Mouse (Mus musculus) cerebellum, adult 11 months (tissue): ENCODE data around the gene Cirbp.
"Not testable (repeated sequence)": the region's sequence is repeated elsewhere in the genome, so short reads cannot be mapped to it uniquely, and the experiment has no call there.

Experiments
- DNase-seq: peaks from one replicate; pipeline ENCODE4 v3.0.0; 2022

Cirbp gene

DNA sequence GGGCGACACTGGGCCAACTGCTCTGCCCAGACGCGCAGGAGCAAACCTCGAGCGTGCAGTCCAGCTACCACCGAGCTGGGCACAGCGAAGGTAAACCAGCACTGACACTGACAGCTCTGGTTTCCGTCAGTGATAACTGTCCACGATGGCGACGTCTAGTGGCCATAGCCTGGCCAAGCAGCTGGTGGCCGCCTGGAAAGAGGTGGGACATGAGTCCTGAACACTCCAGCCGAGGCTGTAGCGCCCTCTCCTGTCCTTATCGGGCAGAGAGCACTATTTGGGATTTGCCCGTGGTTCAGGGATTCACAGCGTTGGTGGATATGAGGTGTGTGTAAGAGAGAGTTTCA is 814 bp upstream of the Cirbp start:
- DNase-seq: peak; percentile 98

DNA sequence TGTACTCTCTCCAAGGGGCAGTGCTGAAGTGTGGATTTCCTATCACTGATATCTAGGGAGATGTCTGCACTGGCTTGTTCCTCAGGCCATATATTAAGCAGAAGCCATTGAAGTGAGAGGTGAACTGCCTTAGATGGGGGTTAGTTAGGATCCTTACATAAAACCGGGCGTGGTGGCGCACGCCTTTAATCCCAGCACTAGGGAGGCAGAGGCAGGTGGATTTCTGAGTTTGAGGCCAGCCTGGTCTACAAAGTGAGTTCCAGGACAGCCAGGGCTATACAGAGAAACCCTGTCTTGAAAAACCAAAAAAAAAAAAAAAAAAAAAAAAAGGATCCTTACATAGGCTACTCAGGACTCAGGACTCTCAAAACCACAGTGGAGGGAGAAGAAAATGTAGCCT is 351 bp downstream of the Cirbp start:
- DNase-seq: not testable (repeated sequence)

DNA sequence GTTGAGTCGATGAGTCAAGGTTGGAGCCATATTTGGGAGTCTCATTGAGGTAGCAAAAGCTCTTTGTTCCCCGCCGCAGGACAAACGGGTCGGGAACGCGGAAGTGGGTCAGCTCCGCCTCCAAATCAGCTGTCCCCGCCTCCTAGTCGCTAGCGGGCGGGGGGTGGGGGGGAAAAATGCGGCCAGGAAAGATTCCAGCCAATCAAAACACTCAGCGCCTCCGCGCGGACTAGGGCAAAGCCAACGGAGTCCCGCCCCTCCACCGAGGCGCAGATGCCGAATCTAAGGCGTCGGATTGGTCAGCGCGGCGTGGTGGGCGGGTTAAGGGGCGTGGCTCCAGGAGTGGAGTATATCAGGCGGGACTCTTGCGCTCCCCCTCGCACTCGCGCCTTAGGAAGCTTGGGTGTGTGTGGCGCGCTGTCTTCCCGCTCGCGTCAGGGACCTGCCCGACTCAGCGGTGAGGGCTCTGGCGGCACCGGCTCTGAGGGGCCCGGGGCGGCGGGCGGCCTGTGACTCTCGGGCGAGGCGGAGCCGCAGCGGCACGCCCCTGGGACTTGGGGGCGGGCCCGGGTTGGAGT is 1.8 kb downstream of the Cirbp start:
- DNase-seq: peak; percentile 99

DNA sequence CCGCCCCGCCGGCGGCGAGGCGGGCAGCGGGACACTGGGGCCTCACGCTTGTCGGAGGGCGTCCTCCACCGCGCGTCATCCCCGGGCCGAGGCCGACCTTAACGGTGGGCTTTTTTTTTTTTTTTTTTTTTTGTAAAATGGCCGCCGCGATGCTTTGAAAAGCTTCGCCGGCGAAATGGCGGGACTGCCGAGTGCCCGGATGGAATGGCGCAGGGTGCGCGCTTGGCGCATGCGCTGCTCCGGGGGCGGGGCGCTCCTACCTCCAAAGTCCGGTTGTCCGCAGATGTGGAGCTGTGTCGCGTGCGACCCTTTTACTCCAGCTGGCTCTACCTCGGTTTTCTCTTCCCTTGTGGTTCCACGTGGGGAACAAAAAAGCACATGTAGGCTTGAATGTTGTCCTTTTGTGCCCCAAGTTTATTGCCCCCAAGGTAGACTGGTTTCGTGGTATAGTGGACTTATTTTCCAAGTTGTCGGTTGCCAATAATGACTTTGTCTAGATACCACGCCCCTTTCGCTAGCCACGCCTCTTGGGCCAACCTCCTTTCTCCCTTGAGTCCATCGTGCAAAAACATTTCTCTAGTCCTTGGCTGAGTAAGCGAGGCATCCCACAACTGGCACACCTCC is 2.4 kb downstream of the Cirbp start:
- peak; percentile 93 for DNase-seq

DNA sequence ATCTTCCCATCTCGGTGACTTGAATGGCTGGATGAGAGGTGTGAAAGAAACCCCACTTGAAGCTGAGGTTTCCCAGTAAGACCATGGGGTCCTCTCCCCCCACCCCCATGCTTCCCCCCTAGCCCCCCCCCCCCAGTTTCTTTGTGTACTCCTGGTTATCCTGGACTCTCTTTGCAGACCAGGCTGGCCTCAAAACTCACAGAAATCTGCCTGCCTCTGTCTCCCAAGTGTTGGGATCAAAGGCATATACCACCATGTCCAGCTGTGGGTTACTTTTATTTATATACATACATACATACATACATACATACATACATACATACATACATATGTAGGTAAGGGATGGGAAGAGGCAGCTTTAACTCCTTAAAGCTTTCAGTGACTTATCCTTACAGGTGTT is 3.3 kb downstream of the Cirbp start:
- DNase-seq: no peak

DNA sequence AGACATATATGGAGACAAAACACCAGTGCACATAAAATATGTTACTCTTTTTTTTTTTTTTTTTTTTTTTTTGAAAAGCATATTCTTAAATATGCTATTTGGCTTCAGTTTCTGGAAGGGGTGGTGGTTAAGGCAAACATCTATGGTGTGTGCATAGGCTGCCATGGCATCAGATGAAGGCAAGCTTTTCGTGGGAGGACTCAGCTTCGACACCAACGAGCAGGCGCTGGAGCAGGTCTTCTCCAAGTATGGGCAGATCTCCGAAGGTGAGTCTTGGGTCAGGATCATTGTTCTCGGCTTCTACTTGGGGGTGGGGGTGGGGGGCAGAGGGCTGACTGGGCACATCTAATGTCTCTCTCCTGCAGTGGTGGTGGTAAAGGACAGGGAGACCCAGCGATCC is 3.9 kb downstream of the Cirbp start:
- no peak for DNase-seq

DNA sequence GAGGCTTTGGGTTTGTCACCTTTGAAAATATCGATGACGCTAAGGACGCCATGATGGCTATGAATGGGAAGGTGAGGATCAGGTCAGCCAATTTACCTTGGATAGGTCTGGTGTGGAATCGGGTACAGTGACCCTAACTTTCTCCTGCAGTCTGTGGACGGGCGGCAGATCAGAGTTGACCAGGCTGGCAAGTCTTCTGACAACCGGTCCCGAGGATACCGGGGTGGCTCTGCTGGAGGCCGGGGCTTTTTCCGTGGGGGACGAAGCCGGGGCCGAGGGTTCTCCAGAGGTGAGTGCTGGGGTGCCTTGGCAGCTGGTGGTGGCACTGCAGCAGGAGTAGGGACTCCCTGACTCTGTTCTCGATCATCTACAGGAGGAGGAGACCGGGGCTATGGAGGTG is 4.3 kb downstream of the Cirbp start:
- peak; percentile 45 for DNase-seq

DNA sequence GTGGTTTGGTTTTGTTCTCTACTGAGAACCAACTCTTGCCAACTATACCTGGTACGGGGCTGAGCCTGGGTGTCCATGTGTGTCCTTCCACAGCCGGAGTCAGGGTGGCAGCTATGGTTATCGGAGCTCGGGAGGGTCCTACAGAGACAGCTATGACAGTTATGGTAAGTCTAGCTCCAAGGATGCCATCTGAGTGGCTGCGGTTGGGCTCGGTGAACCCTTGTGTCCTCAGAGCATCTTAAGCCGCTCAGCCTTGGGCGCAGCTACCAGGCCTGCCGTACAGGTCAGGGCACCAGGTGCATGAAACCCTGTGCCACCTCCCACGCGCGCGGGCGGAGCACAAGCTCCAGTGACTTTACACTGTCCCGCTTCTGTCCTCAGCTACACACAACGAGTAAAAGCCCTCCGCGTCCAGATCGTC is 4.8 kb downstream of the Cirbp start:
- DNase-seq: peak; percentile 48

DNA sequence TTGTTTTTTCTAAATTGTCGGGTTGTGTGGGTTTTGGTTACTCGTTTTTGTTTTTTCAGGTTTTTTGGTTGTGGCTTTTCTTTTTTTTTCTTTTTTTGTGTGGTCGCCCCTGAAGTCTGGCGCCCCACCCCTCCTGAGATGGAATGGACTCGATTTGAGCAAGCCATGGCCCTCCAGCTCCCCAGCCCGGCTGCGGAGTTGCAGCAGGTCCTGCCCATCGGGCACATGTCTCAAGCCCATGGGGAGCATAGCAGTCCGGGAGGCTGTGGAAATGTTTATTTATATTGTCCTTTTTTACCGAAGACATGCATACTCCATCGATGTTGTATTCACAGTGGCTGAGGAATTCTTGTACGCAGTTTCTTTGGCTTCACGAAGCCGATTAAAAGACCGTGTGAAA is 5.5 kb downstream of the Cirbp start:
- peak; percentile 38 for DNase-seq

DNA sequence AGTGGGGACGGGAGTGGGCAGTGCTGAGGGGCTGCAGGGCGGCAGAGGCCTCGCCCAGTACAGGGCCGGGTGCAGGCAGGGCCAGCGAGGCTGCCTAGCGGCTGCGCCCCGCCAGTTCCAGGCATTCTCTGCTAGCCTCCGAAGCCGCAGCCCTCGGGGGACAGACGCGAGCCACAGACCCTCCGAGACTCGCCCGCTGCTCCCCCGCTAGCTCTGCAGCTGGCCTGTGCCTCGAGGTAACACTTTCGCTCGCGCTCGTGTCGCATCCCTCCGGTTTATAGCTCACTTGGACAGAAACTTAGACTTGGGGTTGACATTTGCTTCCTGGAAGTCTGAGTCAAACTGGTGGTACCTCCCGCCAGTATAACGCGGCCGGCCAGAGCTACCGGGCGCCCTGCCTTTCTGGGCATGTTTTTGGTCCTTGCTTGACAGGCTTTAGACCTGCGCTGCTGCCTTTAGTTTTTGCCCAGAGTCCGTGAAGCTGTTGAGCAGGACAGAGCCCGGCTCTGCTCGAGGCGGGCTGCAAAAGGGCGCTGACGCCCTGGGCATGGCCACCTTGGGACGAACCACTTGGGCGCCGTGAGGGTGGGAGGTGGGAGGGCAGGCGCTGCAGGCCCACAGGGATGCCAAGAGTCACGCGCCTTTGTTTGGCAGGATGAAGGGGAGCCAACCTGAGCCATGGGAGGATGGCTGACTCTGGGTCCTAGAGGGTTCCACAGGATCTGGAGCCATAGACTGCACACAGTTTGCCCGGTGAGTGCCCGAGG is 6.2 kb downstream of the Cirbp start:
- DNase-seq: peak; percentile 41

DNA sequence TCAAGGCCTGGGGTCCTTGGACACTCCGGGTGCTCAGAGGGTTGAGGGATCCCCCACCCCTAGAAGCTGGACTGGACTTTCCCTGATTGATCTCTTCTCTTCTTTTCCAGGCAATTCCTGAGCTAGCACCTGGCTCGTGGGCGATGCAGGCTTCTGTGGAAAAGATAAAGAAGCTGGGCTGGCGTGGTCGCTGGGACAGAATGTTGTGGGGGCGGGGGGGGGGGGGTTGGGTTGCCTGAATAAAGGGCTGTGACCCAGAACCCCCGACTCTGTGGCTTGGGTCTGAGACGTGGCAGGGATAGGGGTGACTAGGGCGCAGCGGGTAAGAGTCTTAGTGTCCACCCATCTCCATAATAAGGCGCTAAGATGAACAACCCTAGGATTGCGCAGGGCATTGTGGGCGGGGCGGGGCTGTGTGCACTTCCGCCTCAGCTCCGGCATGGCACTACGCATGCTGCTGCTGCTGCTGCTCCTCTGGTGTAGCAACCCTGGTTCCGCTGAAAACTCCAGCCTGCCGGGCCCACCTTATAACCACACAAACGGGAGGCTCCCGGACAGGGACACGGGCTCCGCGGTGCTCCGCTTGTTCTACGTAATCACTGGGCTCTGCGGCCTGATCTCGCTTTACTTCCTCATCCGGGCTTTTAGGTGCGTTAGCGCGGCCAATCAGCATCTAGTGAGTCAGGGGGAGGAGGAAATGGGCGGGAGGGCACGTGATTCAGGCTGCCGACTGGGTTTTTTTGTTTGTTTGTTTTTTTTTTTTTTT is 6.9 kb downstream of the Cirbp start, which contains the start of gene 1600002K03Rik:
TSS of gene 1600002K03Rik (plus strand) at position 418 of the 766 bp plus-strand sequence.
- DNase-seq: peak; percentile 83

DNA sequence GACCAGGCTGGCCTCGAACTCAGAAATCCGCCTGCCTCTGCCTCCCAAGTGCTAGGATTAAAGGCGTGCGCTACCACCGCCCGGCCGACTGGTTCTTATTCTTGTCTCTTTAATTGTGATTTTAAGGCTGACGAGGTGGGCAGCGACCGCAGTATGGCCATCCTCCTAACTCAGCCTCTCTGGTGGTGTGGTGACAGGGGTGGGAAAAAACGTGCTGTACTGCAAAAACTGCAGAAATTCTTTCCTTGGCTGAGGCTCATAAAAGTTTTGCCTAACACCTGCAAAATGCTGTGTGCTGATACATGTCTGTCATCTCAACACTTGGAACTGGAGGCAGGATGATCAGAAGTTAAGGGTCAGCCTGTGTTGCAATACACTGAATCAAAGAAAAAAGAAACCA is 7.6 kb downstream of the Cirbp start:
- DNase-seq: no peak

DNA sequence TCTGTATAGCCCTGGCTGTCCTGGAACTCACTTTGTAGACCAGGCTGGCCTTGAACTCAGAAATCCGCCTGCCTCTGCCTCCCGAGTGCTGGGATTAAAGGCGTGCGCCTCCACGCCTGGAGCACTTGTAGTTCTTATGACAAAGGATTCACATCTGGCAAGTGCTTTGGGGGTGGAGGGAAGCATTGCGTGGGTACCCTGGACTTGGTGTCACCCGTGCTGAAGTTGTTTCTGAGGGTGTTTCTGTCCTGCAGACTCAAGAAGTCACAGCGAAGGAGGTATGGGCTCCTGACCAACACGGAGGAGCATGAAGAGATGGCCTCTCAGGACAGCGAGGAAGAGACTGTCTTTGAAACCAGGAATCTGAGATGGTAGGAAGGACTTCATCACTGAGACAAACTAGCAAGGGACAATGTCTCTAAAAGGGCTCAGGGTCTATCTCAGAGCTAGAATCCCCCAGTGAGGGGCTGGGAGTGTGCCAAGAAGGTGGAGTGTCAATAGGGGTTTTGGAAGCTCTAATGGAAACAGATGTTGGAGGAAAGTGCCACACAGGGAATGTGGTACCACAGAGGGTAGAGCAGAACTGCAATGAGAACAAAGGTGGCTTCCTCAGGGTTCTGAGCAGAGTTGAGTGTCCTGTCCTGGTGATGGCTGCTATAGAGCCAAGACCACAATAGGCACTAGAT is 8.3 kb downstream of the Cirbp start:
- DNase-seq: peak; percentile 41

DNA sequence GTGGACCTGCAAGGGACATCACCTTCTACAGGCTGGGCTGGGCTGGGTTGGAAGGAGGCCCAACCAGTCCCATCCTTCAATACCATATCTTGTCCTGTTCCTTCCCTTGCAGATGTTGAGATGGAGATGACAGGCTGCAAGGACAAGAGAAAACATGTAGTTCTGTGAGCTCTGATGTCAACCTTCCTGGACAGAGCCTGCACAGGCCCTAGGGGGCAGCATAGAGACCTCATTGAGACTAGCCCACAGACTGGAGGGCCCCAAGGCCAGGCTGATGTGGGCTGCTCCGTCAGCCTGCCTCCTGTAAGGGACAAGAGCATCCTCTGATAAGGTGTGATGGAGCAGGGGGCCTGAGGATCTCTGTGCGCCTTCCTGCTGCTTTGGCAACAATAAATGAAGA is 8.9 kb downstream of the Cirbp start:
- DNase-seq: peak; percentile 36

DNA sequence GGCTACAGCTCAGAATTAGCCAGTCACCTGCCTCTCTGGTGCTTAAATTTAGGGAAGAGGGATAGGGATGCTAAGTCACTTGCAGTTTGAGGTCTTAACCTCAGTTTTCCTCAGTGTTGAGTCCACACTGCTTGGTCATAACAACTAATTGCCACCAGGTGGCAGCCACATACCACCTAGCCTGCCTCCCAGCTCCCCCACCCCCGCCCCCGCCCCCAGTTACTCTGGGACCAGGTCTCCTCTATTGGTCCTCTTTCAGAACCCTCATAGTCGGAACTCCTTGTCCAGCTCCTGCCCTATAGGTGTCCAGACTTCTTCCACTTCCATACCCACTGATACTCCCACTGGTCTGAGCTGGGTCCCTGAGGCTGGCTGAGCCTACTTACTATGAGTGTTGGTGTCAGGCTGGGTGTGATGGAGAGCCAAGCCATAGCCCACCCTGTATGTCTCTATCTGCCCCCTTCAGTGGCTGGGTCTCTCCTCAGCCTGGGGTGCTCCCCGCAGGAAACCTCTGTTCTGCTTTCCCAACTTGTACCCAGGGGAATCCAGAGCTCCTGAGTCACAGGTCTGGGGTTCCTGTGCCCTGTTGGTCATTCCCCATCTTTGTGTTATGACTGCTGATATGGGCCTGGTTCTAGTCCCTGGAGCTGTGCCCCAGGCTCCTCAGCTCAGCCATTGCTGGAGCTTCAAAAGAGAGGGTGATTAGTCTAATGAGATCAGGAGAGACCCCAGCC is 9.9 kb downstream of the Cirbp start:
- DNase-seq: peak; percentile 40

DNA sequence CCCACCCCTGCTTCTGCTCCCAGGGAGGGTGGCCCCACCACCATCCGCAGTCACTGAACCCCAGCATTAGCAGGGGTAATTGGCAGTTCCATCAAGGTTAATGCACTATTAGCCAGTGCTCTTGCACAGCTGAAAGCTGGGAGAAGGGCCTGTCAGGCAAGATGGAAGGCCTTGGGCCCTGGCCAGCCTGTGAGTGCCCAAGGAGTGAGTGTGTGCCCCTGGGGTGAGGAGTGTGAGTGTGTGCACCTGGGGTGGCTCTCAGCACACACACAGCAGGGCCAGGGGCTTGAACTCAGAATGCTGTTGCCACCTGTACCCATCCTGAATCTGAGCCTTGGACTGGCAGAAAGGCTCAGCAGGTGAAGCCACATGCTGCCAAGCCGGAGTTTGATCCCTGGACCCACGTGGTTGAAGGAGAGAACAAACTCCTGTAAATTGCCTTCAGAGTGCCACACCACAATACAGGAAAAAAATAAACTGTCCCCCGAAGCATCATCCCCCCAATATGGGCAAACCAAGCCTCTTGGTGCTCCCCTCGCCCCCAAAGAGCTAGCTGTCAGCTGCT is 10.6 kb downstream of the Cirbp start:
- no peak for DNase-seq

DNA sequence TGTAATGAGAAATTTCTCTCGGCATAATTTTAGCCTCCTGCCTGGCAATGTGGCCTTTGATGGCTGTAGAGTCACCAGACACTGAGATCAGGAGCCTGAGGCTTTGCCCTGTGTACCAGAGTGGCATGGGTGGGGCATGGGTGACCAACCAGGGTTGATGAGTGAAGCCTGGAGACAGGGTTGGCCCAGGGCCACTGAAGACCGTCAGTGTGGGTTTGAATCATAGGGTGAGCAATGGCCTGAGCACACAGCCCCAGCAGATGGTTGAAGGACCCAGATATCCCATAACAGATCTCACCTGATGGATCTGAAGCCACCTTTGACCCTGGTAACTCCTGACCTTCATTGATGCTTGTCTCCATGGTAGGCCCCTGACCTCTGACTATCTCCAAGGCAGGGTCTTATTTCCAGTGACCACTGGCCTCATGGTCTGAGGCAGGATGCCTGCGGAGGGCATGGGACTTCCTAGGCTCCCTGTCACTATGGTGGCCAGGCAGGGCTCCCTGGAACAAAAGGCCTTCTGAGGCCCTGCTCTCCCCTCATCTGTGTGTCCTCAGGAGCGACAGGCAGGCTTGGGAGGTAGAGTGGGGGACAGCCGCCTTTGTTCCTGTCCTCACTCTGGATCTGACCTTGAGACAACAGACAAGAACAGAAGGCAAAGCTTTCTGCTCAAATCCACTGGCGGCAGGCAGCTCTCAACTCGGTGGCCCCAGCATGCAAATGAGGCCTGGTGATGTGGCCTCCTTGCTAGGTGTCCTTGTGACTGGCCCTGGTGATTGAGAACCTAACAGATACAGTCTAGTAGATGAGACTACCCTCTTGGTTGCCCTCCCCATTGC is 11.9 kb downstream of the Cirbp start:
- DNase-seq: no peak

DNA sequence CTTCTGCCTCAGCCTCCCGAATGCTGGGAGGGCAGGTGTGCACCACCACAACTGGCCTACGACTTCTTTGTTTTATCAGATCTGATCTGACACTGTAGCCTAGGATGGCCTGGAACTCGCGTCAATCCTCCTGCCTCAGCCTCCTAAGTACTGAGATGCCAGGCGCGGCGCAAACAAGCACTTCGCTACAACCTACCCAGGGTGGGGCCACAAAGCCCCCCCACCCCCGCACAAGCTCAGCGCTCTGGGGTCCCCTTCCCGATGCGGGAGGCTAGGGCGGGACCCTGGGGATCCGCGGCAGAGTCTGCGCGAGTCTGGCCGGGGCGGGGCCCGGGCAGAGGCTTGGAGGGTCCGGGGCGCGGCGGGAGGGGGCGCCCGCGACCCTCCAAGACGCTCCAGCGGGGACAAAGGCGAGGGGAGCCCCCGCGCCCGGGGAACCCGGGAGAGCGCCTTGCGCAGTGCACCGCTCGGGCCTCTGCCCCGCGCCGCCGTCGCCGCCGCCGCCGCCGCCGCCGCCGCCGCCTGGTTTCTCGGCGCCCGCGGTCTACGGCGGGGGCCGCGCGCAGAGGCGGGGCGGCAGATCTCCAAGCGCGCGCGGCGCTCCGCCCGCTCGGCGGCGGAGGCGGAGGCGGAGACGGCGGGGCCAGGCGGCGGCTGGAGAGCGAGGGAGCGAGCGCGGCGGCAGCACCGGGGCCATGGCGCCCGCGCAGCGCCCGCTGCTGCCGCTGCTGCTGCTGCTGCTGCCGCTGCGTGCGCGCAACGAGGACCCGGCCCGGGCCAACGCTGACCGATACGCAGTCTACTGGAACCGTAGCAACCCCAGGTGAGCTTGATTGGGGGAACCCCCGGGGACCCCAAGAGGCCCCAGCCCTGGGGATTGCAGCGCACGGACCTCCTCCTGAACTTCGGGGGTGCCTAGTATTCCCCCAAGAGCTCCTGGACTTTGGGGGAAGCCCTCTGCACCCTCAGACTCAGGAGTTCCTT is 13.6 kb downstream of the Cirbp start, which contains the start of gene Efna2:
TSS of gene Efna2 (plus strand) at position 415 of the 984 bp plus-strand sequence.
- peak; percentile 50 for DNase-seq

DNA sequence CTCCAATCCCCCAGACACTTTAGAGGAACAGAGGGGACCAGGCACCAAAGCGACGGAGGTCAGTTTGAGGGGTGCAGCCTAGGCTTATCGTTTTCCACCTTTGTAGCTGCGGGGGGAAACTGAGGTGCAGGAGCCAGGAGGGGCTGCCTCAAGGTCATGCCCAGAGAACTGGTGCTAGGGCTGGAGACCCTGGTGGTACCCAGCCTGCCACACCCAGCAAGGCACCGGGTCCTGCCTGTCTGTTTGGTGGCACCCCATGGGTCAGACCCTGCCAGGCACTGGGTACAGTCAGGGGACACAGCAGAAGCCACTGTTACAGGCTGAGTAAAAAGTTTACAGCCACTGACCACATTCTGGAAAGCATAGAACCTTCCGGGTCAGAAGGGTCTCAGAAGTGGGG is 14.5 kb downstream of the Cirbp start:
- DNase-seq: no peak

DNA sequence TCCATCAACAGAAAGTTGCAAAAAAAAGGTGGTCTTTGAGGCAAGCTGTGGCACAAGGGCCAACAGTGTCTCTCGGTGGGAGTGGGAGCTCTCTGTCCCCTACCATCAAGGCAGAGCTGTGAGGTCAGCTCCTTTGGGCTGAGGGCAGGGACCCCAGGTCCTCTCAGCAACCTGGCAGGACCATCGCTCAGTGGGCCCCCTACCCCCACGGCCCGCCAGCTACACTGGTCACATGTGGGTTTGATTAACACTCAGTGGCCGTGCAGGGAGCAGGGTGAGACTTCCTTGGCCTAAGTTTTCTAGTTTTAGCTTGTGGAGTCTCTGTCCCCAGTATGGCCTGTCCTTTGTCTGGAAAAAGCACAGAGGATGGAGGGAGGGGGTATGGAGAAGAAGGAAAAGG is 15.0 kb downstream of the Cirbp start:
- DNase-seq: no peak
